Mouse (Mus musculus) ES-CJ7 (cell line): ENCODE data around the gene Nwd2.

Experiments used
- DNase-seq: peaks from one replicate; pipeline ENCODE4 v3.0.0; 2011; ENCODE audit warnings: low read depth, low spot score

Nwd2 gene

DNA sequence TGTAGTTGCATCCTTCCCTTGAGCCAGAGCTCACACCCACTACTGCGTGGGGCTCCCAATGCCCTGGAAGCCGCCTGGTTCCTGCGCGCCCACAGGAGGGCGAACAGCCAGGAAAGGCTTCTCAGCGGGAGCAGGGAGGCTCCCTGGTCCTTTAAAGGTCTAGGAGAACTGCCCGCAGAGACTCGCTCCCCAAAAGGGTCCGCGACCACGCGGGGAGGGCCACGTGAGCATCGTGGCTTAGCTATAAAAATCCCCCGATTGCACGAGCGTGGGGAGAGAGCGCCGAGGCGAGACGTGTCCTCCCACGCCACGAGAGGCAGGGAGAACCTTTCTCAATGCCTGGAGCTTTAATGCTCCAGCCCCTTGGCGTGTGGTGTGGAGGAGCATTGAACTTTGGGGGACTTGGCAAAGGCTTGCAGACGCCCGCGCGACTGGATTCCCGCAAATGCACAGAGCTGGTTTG, at the start of gene Nwd2:
Gene Nwd2, plus strand, starts transcription at position 33 of the 463 bp plus-strand sequence.
- peak; percentile 28 for DNase-seq

DNA sequence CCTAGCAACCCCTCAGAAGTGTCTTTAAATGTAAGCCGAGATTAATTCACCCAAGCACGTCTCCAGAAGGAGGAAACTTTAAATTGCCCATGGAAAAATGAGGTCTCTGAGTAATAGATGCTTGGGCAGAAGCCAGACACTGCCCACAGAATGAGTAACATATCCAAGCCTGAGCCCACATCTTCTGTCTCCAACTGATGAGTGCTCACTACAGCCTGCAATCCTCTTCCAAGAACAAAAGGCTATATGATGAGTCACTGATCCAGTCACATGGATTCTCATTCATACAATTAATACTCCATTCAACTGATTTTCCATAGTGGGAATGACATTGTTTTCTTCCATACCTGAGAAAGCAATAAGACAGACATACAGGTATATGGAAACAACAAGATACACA, 41.5 kb upstream of the Nwd2 start:
- DNase-seq: no peak

DNA sequence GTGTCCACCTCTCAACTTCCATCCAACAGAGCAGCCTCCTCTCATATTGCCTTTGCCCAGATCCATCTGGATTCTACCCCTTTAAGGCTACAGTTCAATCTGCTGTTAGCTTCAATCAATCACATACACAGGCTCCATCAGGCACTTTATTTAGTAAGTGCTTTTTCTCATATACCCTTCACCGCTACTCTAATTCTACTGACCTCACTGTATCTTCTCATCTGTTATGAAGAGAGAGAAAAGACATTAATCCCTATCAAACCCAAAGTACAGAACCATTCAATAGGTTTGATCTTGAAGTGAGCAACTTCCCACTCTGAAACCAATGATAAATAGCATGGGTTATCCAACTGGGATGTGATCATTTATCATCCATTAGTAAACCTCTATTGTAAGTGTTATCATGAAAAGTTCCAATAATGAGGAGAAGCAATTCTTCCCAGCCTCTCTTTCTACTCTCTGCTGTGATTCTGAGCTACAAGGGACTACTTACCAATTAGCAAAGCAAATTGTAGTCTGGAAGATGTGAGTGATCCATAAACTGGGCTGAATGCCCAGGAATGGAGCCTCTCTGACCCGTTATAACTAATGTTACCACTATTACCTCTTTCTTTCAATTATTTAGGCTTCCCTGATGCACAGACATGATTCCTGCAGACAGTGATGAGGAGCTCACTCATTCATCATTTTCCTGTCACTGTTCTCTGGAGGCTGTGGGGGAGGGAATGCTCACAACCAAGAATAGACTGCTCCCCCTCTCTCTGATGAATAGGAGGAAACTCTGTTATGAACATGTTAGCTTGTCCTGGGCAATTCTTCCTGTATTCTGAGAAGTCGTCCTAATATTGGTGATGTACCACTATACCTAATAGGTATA, 31.9 kb upstream of the Nwd2 start:
- DNase-seq: no peak

DNA sequence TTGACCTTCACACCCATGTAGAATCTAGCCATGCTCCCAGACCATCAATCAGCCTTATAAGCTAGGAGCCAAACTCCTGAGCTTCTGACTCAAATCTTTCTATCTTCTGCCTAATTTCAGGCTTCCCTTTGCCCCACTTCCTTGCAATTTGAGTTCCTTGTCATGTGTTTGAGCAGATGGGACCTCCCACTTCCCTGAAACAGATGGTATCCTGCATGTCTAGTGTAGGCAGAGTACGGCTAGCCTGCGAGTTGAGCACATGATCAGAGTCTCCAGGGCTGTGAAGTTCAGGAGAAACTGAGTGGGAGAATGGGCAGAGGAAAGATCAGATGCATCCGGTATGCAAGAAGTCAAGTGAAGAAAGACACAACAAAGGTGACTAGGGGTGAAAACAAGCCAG, 24.8 kb upstream of the Nwd2 start:
- DNase-seq: no peak

DNA sequence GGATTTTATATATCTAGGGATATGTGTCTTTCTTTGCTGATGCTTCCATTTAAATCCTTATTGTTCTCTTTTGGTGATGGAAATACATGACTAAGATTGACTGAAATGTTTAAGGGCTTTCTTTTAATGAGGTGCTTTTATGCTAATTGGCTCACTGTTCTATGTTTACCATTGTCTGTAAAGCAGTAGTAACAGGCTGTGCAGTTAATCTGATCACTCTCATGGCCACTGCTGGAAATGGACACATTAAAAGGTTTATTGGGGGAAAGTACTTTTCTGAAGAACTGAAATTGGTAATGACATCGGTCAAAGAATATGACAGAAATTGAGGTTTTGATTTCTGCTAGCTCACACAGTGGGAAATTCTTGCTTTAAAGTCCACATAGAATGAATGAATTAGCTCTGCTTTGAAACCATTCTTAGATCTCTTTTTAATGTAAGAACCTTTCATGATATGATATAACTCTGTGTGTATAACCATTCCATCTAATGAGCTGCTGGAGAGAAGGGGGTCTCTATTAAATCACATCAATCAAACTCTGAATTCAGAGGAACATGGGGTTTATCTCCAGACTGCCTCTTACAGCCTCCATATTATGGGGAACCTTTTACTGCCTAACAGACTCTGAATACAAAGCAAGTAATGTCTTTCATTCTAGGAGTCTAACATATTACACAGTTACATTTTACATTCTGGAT, 20.9 kb upstream of the Nwd2 start:
- no peak for DNase-seq

DNA sequence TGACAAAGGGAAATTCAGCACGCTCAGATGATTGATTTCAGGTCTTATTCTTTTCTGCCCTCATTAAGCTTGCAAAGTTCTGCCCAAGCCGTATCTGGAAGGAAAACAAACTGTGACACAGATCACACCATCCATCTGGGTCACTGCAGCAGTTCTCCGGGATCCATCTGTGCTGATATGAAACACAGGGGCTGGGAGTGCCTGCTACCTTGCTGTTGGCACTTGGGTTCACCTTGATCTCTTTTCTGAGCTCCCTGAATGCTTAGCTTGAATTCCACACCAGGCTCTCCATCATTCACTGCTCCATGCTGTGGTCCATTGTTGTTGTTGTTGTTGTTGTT, 20.4 kb upstream of the Nwd2 start:
- DNase-seq: no peak

DNA sequence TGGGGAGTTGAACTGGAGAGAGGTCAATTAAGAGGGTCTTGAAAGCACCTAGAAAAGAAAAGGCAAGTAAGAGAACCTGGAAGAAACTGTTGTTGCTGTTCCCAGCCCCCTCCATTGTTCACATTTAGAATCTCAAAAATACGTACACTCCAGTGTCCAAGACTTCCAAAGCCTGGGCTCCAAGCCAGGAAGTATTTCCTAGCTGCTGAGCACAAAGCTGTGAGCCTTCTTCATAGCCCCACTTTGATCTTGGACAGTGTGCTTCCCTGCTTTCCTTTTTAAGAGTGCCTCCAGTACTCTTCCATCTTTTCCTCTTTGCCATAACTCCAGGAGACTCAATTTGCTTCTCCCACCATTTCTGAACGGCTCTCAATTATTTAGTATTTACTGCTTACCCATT, 14.3 kb upstream of the Nwd2 start:
- DNase-seq: no peak

DNA sequence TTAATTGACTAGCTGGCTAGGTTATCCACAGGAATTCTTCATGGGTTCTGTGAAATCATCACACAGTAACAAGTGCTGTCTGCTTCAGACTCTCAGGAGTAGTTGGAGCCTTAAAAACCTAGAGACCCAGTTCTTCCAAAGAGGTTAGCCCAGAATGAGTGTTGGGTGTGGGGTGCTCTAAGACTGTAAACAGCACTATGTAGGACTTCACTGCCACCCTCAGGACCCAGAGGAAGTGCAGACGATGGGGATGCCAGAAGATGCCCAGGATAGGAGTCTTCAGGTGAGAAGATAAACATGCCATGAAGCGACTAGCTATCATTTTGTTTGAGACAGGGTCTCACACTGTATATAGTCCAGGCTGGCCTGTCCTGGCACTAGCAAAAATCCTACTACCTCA, 715 bp upstream of the Nwd2 start:
- DNase-seq: peak; percentile 30

DNA sequence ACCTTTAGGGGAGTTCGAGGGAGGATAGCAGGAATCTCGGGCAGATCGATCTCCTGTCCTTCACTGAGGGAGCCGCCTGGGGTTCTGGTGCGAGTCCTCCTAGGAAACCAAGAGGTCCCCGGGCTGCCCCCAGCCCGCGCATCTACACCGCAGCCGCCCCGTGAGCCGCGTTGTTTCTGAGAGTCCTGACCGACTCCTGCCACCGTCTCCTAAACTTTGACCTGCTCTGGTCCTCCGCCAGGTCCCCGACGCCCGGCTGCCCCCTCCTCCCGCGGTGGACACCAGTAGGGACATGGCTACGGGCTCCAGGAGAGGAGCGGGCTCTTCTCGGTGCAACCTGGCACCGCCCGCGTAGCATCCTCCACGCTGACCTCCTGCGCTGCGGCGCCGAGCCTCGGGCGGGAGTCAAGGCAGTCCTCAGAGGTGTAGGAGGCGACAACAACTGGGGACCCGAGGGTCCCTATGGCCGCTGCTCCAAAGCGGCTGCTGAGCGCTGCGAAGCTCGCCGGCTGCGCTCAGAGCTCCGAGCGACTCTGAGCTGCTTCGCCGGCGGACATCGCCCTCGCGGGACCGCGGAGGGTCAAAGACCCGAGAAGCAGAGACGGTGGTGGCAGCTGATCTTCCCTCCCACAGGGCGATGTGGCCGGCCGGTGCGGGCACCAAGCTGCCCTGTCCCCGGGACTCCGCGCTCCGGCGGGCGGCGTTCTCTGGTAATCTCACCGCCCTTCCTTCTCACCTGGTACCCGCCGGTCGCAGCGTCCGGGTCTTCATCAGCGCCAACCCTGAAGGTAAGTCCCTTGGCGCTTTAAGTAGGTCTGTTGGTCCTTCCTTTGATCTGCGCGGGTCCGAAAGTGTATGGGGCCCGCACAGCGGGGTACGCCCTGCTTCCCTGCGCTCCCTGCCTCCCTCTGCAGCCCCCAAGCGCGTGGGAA, 897 bp downstream of the Nwd2 start:
- peak; percentile 12 for DNase-seq

DNA sequence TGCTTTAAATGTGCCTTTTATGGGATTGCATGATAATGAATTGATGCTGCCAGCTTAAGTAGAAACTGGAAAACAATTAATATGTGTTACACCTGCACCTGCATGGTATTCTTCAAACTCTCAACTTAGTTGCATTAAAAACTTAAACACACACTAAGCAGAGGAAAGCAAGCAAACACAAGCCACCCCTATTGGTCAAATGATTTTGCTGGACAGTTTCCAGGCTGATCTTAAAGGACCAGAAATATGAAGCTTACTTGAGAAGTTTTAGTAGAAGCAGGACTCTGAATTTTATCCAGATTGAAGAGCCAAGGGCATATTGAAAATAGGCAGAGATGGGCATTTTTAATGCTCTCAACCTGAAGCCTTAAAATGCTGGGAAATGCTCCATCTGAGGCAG, 2.9 kb downstream of the Nwd2 start:
- no peak for DNase-seq

DNA sequence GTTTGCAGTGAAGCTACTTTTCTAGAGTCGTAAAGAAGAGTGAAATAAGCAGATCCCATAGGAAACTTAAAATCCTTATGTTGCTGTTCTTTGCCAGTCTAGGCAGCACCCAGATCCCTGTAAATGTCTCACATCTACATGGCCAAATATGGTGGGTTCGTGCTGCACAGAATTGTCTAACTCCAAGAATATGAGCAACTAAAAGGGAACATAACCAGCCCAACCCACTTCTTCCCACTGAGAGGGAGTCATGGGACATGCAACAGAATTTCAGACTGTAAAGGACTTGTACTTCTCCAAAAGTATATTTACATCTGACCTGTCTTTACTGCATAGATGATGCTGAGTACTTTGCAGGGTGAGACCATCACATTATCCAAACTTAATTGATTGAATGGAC, 3.8 kb downstream of the Nwd2 start:
- no peak for DNase-seq

DNA sequence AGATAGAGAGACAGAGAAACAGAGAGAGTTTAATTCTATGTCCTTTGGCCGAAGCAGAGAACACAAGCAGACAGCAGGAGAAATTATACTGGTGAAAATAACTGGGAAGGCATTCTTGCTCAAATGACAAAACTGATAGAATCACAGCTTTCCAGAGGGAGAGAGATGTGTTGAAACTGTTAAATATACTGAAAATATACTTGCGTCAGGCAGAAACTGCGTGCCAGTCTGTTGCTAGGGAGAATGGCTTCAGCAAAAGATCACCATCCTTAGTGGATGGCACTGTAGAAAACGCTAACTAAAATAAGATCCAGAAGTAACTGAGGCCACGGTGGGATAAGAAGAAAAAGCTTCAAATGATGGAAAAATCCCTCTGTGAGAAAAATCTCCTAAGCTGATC, 18.0 kb downstream of the Nwd2 start:
- DNase-seq: no peak

DNA sequence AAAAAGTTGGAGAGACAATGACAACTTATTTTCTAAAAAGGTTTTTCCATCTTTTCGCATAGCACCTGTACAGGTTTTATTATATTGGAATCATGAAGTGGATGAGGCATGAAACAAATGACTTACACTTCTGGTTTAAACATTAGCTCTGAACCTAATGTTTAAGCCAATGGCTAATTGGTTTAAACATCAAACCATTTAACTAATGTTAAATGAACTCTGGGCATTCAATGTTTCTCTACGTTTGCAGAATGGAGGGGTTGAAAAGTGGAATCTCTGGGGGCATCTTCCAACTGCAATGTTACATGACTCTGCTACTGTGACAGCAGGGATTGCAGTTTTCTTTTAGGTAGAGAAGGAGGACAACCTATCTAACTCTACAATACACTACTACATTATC, 27.0 kb downstream of the Nwd2 start:
- DNase-seq: no peak

DNA sequence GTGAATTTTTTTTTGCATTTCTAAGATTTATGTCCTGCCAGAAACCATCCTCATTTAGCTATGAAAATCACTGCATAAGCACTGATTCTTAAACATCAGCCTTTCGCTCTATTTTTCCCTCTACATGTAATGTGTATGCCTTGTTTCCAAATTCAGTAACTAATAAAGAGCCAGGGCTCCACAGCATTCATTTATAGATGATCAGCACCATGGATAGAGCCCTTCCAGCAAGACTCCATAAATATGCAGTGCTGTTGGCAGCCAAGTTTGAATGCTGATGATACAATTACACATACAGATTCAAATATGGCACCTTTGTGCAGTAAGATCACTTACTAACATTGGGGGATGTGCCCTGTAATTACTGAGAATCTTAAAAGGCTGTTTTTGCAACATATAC, 40.2 kb downstream of the Nwd2 start:
- no peak for DNase-seq

DNA sequence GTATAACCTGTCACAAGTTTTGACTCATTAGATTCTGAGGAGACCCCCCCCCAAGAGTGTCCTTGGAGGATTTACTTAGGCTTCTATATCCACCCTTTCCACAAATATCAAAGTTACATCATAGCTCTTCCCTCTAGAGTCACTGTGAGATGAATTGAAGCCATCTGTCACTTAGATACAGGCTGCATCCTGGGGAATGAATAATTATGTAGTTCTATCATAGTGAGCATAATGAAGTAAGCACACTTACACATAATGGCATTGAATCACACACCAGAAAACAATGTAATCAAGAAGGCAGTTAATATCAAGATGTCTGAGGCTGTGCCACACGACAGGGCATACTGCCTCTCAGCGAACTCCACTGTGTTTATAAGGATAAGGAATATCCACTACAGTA, 47.9 kb downstream of the Nwd2 start:
- DNase-seq: no peak

DNA sequence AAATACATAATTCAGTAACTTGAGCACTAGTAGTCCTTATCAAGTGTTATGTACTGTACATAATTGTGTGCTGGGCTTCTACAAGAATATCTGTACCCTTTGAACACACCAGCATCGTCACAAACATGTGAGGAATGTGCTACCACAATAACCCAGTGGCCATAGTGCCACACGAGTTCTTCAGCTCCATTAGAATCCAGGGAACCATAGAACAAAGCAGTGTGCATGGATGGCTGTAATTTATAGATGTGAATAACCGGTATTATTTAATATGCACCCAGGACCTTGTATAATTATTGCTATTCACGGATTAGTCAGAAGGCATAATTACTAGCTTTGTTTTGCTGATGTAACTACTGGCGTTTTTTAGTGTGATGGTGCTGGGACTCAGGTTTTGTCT, 48.3 kb downstream of the Nwd2 start:
- no peak for DNase-seq

DNA sequence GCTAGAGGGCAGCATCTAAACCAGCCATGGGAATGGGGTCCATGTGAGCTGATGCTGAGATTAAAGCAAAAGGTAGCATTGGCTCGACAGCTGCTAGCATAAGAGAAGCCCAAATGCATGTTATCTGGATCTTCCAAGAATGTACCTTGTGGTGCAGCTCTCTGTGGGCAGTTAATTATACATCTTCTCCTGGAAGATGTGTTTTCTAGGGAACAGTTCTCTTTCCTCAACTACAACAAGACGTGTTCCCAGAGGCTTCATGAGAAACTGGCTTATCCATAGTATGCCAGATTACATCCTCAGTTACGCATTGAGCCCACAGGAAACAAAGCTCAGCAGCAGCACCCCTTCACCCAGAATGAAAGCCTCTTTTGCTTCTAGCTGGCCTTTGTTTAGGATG, 80.1 kb downstream of the Nwd2 start:
- no peak for DNase-seq

DNA sequence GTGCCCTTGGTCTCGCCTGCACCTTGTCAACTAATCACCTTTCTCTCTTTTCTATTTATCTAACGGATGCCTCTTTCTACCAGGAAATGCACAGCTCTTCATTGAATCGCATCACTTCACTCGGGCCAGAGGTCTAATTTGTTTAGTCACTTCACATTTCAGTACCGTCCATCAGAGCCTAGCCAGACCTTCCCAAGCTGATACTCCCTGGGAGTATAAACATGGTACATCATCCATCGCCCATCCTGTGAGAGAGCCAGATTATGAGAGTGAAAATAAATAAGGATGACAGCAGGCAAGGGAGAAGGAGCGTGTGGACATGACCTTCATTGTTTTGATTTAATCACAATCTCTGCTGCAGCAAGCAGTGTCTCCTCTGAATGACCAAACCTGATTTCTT, 86.6 kb downstream of the Nwd2 start:
- no peak for DNase-seq

DNA sequence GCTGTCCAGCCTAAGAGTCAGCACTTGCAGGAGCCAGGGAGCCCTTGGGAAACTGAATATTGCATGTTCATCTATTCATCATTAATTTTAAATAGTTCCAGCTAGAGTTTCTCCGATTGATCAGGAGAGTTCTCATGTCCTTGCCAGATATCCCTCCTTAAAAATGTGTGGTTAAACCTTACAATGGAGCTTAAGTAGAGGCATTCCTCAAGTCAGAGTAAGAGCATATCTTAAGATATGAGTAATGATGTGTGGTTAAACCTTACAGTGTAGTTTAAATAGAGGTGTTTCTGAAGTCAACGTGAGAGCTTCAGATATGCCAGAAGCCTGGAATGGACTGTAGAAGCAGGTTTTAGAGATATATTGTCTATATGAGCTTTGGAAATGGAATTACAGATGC, 94.5 kb downstream of the Nwd2 start:
- no peak for DNase-seq

DNA sequence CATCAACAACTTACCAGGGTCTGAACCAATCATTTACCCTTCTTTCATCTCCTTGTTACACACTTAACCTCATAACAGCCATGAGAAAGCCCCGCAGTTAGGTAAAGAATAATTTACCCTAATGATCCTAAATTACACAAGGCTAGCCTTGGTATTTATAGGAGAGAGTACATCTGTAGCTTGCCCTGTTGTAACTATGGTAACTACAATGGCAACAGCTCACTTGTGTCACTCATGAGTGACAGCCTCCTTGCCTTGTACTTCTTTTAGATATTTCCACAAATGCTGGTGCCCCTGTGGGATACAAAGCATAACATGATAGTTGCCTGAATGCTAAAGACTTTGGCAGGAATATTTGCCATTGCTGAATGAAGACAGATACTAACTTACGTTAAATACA, 99.4 kb downstream of the Nwd2 start:
- no peak for DNase-seq

DNA sequence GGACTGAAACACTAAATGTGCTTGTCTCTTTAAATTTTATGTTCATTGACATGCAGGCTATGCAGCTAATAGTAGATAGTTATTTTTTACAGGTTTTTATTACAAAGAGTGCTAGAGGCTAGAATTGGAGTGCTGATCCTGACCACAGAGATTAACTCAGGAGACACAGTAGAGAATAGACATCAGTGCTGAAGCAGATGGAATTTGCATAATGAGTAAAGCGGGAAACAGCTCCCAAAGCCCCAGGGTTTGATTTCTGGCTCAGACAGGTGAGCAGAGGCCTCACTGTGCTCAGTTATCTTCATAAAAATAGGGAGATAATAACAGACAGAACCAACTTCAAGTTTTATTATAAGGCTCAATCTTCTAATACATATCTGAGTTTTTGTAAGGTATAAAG, 99.9 kb downstream of the Nwd2 start:
- no peak for DNase-seq

DNA sequence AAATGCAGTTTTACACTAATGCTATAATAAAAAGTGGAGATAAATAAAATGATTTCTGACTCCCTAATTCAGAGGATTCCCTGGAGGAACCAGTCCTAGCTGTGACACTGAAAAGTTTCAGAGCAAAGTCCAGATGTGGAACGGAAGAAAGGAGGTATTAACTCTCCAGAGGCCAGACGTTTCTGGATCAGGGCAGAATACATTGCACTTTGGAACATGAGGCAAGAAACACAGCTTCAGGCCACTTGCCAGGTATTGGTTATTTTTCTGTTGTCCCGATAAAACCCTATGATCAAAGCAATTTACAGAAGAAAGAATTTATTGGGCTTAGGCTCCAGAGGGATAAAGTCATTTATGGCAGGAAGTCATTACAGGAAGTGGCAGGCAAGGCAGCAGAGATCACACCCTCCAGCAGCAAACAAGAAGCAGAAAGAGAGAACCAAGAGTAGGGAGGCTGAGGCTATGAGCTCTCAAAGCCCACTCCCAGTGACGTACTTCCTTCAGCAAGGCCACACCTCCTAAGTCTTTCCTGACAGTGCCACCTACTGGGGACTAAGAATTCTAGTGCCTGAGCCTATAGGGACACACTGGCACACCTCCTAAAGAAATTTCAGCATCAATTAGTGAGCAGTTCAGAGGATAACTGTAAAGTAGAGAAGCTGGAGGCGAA, 106.3 kb downstream of the Nwd2 start:
- DNase-seq: peak; percentile 62
